Mouse (Mus musculus): ENCODE measurements around the gene Wwox. TPM values are rescaled to one million over a fixed set of nuclear protein-coding genes. Genes with fewer than 3 reads are reported as not detected.

Gene Wwox
- polyA plus RNA-seq, 1 experiment, result 17.3 TPM

DNA sequence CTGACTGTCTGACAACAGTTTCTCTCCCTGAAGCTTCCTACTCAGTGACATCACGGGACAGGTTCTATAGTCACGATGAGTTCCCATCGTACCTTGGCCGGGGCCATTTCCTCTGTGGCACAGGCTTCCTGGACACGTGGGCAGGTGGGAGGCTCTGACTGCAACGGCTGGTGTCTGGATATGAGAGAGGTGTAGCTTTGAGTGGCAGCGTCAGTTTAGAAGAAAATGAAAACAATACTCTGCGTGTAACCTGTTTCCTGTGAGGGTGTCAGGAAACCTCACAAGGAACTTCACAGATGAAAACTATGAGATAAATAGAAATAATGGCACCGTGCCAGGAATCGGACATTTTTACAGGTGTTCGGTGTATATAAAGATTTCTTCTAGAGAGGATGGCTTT lies 750.4 kb downstream of the Wwox start:
- Histone ChIP-seq H3K4me1 (ENCODE audit: control insufficient read depth, insufficient read depth, low read length) (no peaks in the 10 kb centered on the region), H3K27ac (ENCODE audit: insufficient read depth, low read length) (no peak overlapping the region)
- TF ChIP-seq POLR2A (IDR thresholded peaks at IDR 0.05; ENCODE audit: extremely low read depth, insufficient read depth, low read length) (no peak), CTCF (IDR thresholded peaks at IDR 0.05; ENCODE audit: extremely low read depth, insufficient read depth, low read length) (no peak)

DNA sequence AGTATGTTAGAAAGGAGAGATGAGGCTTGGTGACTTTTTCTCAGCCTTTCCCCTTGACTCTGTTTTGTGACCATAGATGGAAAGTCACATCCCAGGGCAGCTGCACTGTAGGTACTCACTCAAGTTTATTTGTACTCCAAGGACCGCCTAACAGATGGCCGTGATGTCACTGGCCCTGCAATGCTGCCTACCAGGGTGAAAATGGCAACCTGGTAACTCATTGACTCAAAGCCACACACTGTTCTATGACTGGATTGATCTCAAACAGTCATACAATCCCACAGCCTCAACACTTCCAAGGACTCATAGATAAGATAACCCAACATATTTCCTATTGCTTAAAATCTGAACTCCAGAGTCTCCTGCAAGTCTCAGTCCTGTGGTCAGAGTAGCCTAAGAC lies 754.3 kb downstream of the Wwox start:
- no peak overlapping the region for H3K4me3 ChIP-seq (ENCODE audit: insufficient read depth, low read length)
- no peak overlapping the region for H3K27ac ChIP-seq (ENCODE audit: insufficient read depth, low read length)
- H3K4me1 ChIP-seq (ENCODE audit: control insufficient read depth, insufficient read depth, low read length), result no peaks in the 10 kb centered on the region
- TF ChIP-seq POLR2A (IDR thresholded peaks at IDR 0.05; ENCODE audit: extremely low read depth, insufficient read depth, low read length), result no peak
- no peak for TF ChIP-seq CTCF (IDR thresholded peaks at IDR 0.05; ENCODE audit: extremely low read depth, insufficient read depth, low read length)

More for the DNA sequence above, 750.4 kb downstream of the Wwox start:
- H3K4me3 ChIP-seq (ENCODE audit: insufficient read depth, low read length), result no peak overlapping the region

DNA sequence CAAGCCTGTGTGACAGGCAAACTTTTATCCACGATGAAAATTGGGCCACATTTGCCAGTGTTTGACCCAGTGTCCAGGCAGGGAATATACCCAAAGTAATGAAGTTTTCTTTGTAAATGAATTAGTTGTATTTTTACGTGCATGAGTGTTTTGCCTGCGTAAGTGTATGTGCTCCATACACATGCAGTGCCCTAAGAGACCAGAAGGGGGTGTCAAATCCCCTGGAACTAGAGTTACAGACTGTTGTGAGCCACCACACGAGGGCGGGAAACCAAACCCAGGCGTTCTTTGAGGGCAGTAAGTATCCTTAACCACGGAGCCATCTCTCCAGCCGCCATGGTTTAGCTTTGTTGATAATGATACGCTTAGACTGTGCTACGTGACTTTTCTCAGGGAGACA lies 755.9 kb downstream of the Wwox start:
- TF ChIP-seq CTCF (IDR thresholded peaks at IDR 0.05; ENCODE audit: extremely low read depth, insufficient read depth, low read length) (no peak), POLR2A (IDR thresholded peaks at IDR 0.05; ENCODE audit: extremely low read depth, insufficient read depth, low read length) (no peak)
- Histone ChIP-seq H3K27ac (ENCODE audit: insufficient read depth, low read length) (no peak overlapping the region), H3K4me1 (ENCODE audit: control insufficient read depth, insufficient read depth, low read length) (no peaks in the 10 kb centered on the region), H3K4me3 (ENCODE audit: insufficient read depth, low read length) (no peak overlapping the region)

DNA sequence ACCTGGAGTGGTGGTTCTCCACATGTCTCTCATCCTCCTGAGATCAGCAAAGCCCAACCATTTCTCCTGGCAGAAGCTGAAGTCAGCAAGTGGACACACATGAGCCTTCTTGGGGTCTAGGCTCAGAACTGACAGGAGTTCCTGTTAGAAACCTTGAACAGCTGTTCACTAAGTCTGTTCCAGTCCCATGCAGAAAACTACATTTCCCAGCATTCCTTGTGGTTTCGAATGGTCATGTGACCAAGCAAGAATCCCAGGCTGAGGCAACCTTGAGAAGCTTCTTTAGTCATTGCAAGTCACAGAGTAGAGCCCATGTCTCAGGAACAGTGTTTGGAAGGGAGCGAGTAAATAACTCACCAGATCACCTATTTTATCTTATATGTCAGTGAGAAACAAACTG lies 757.4 kb downstream of the Wwox start:
- Histone ChIP-seq H3K27ac (ENCODE audit: insufficient read depth, low read length) (no peak overlapping the region), H3K4me1 (ENCODE audit: control insufficient read depth, insufficient read depth, low read length) (no peaks in the 10 kb centered on the region), H3K4me3 (ENCODE audit: insufficient read depth, low read length) (no peak overlapping the region)
- no peak for TF ChIP-seq CTCF (IDR thresholded peaks at IDR 0.05; ENCODE audit: extremely low read depth, insufficient read depth, low read length)
- no peak for TF ChIP-seq POLR2A (IDR thresholded peaks at IDR 0.05; ENCODE audit: extremely low read depth, insufficient read depth, low read length)

DNA sequence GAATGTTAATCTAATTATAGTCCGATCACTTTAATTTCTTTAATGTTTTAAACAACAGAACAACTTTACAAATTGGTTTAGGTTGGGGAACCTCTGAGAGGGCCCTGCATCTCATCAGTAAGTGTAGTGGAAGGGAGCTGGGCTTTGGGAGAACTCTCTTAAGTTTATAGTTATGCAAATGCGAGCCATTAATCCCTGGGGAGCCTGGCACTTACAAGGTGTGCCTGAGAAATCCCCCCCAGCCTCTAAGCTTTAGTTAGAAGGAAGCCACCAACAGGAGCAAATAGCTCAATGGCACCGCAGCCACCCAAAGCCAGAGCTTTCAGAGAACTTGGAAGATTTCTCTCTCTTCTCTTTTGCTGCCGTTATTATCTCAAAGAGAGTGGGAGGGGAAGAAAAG lies 759.7 kb downstream of the Wwox start:
- Histone ChIP-seq H3K27ac (ENCODE audit: insufficient read depth, low read length) (no peak overlapping the region), H3K4me3 (ENCODE audit: insufficient read depth, low read length) (no peak overlapping the region), H3K4me1 (ENCODE audit: control insufficient read depth, insufficient read depth, low read length) (no peaks in the 10 kb centered on the region)
- TF ChIP-seq POLR2A (IDR thresholded peaks at IDR 0.05; ENCODE audit: extremely low read depth, insufficient read depth, low read length) (no peak), CTCF (IDR thresholded peaks at IDR 0.05; ENCODE audit: extremely low read depth, insufficient read depth, low read length) (no peak)

DNA sequence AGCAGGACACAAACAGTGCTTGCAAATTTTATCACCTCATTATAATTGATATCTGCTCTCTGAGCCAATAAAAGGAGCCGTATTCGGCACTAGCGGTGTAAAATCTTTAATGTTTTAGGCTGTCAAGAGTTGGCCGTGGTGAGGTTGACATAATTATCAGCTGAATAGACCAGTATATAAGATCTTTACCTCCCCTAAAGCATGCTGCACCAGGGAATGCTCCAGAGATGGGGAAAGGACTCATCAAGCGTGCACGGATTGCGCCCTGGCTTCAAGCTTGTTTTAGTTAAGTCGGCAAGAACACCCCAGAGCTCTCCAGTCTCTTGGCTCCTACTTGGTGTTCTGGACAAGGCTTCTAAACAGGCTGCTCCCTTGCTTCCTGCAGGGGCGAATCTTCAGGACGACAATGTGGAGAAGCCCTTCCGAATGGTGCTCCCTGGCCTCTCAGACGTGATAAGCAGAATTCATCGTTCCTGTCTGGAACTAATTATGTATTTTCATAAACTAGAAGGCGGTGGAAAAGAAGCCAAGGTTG lies 760.2 kb downstream of the Wwox start:
- Histone ChIP-seq H3K27ac (ENCODE audit: insufficient read depth, low read length) (no peak overlapping the region), H3K4me3 (ENCODE audit: insufficient read depth, low read length) (no peak overlapping the region), H3K4me1 (ENCODE audit: control insufficient read depth, insufficient read depth, low read length) (no peaks in the 10 kb centered on the region)
- TF ChIP-seq CTCF (IDR thresholded peaks at IDR 0.05; ENCODE audit: extremely low read depth, insufficient read depth, low read length) (no peak), POLR2A (IDR thresholded peaks at IDR 0.05; ENCODE audit: extremely low read depth, insufficient read depth, low read length) (no peak)

DNA sequence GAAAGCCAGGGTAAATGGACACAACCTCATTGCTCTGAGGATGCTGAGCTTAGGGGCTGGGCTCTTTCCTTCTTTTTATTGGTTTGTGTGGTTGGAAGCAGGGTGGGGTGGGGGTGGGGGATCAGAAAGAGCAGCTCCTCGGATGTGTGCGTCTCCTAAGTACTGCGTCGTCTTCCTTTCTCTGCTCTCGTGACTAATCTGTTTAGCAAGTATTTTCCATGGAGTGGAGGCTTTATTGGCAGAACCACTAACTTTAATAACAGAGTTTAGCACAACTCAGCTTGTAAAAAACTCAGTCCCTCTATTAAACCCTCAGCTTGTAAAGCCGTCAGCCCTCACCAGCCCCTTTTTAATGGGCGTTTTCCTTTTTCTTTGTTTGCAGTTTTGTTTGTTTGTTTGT lies 762.3 kb downstream of the Wwox start:
- no peak for TF ChIP-seq POLR2A (IDR thresholded peaks at IDR 0.05; ENCODE audit: extremely low read depth, insufficient read depth, low read length)
- no peak for TF ChIP-seq CTCF (IDR thresholded peaks at IDR 0.05; ENCODE audit: extremely low read depth, insufficient read depth, low read length)
- no peaks in the 10 kb centered on the region for H3K4me1 ChIP-seq (ENCODE audit: control insufficient read depth, insufficient read depth, low read length)

DNA sequence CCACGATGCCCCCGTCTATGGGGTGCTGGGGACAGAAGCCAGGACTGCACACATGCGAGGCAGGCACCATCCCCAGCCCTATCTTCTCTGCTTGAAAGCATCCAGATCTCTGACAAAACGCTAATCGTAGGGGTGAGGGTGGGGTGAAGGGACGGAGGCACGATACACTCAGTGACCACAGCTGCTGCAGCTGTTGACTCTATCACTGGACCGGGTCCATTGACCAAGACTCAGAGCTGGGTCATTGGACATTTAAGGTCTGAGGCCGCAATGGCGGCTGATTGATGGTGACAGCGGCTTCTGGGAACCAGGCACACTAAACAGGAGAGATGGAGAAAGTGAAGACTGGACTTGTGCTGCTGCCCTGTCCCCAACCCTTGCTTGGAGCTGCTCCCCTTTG lies 768.0 kb downstream of the Wwox start:
- Histone ChIP-seq H3K4me3 (ENCODE audit: insufficient read depth, low read length) (no peak overlapping the region), H3K27ac (ENCODE audit: insufficient read depth, low read length) (no peak overlapping the region)
- TF ChIP-seq POLR2A (IDR thresholded peaks at IDR 0.05; ENCODE audit: extremely low read depth, insufficient read depth, low read length) (no peak), CTCF (IDR thresholded peaks at IDR 0.05; ENCODE audit: extremely low read depth, insufficient read depth, low read length) (no peak)

More for the DNA sequence above, 762.3 kb downstream of the Wwox start:
- H3K4me3 ChIP-seq (ENCODE audit: insufficient read depth, low read length), result no peak overlapping the region
- H3K27ac ChIP-seq (ENCODE audit: insufficient read depth, low read length), result no peak overlapping the region

DNA sequence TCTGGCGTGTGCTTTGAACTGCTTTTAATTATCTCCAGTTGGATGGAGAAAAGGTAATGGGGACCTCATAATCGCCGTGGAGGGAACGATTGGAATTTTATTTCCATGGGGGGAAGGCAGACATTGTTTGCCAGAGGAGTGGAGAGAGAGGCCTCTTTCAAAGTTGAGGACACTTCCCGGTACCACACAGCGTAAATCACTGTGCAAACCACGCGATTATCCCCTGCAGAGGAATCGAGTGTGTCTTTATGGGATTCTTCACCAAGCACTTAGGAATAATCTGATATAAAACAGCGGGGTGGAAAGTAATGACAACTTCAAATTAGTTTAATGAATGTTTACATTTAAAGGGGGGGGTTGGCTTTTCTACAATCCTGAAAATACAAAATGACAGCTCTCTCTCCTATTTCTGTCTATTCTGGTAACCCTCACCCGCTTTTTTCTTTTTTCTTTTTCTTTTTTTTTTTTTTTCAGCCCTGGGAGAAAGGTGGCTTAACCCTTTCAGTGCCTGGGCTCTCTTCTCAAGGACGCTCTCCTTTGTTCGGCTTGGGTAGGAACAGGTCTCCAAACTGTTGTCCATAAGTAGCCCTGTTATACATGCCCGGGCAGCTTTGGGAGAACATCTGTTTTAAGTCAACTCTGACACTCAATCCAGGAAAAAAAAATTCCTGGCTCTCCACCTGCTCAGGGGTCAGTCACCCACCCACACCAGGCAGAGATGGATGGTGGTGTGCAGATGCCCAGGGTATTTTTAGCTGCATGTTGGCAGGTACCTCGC lies 769.1 kb downstream of the Wwox start:
- no peak overlapping the region for H3K4me3 ChIP-seq (ENCODE audit: insufficient read depth, low read length)
- H3K4me1 ChIP-seq (ENCODE audit: control insufficient read depth, insufficient read depth, low read length), result no peaks in the 10 kb centered on the region
- TF ChIP-seq CTCF (IDR thresholded peaks at IDR 0.05; ENCODE audit: extremely low read depth, insufficient read depth, low read length), result no peak
- TF ChIP-seq POLR2A (IDR thresholded peaks at IDR 0.05; ENCODE audit: extremely low read depth, insufficient read depth, low read length), result no peak
- H3K27ac ChIP-seq (ENCODE audit: insufficient read depth, low read length), result no peak overlapping the region

More for the DNA sequence above, 768.0 kb downstream of the Wwox start:
- H3K4me1 ChIP-seq (ENCODE audit: control insufficient read depth, insufficient read depth, low read length), result no peaks in the 10 kb centered on the region

DNA sequence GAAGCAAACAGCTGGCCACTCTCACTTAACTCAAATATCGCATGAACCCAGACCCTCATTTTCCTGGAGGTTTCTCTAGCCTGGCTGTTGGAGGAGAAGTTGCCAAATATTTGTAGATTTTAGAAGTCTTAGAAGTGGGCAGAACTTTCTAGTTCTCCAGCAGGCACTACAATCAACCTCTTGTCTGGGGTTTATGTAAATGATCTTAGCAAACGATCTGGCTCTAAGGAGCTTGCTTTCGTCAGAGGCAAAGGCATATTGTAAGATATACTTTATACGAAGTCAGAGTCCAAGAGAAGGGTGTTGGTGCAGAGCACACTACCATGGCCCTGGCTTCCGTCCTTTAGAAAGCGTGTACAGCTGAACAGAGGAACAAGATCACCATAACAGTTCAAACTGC lies 770.6 kb downstream of the Wwox start:
- Histone ChIP-seq H3K27ac (ENCODE audit: insufficient read depth, low read length) (no peak overlapping the region), H3K4me3 (ENCODE audit: insufficient read depth, low read length) (no peak overlapping the region), H3K4me1 (ENCODE audit: control insufficient read depth, insufficient read depth, low read length) (no peaks in the 10 kb centered on the region)
- TF ChIP-seq CTCF (IDR thresholded peaks at IDR 0.05; ENCODE audit: extremely low read depth, insufficient read depth, low read length) (no peak), POLR2A (IDR thresholded peaks at IDR 0.05; ENCODE audit: extremely low read depth, insufficient read depth, low read length) (no peak)
